Mouse (Mus musculus): ENCODE data around the gene Nr1d1. TPM values are rescaled to one million over a fixed set of nuclear protein-coding genes. Genes with fewer than 3 reads are reported as not detected.

Nr1d1 gene
- polyA plus RNA-seq, 1 experiment from 2014 or later = 2.5 TPM

DNA sequence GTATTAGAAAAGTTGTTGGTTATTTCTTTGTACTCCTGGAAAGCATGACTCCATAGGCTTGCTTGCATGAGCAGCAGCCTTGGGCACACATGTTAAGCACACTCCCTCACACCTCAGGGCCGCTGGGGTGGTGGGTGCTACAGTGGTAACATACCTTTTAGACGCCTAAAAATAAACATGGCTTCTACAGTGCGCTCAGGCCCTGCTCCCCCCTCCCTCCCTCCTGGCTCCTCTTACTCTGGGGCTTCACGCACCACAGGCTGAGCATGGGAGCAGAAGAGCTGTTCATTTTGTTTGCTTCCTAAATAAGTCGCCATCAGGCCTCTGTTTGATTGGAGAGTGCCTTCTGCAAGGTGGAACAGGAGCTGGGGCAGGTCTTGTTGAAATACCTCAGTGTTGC lies 22.2 kb upstream of the Nr1d1 start:
- Histone ChIP-seq H3K9me3 (ENCODE audit: control insufficient read depth, low read length) (no peaks in the 10 kb centered on the region), H3K4me2 (ENCODE audit: low read length) (peak overlapping the region; percentile 77), H3K36me3 (ENCODE audit: control insufficient read depth, insufficient read depth, low read length) (peaks cover 40% of the 10 kb centered on the region), H3K9ac (ENCODE audit: low read length) (peak overlapping the region; percentile 98), H3K4me3 (ENCODE audit: low read depth, low read length) (peak overlapping the region; percentile 100), H3K27ac (ENCODE audit: low read depth) (no peak overlapping the region), H3K27me3 (replicated peaks; ENCODE audit: control insufficient read depth, insufficient read depth, low read length) (no peaks in the 10 kb centered on the region), H3K4me1 (replicated peaks; ENCODE audit: control insufficient read depth, insufficient read depth, low read length) (peaks cover 23% of the 10 kb centered on the region)
- DNase-seq (ENCODE audit: low spot score) (no peak), ATAC-seq (replicated peaks; ENCODE audit: low FRiP score, low TSS enrichment, low read depth) (no peak)
- 5% methylated on average over 5 of the region's 5 CpGs for WGBS

GRCm38 (mm10) chr11:98796515-98797216 lies 21.5 kb upstream of the Nr1d1 start:
- 1% methylated on average over 23 of the region's 23 CpGs for WGBS
- Histone ChIP-seq H3K27ac (ENCODE audit: low read depth) (peak overlapping the region; percentile 100), H3K36me3 (ENCODE audit: control insufficient read depth, insufficient read depth, low read length) (peaks cover 34% of the 10 kb centered on the region), H3K9me3 (ENCODE audit: control insufficient read depth, low read length) (no peaks in the 10 kb centered on the region), H3K4me3 (ENCODE audit: low read depth, low read length) (peak overlapping the region; percentile 100), H3K9ac (ENCODE audit: low read length) (peak overlapping the region; percentile 98), H3K4me2 (ENCODE audit: low read length) (peak overlapping the region; percentile 77), H3K27me3 (replicated peaks; ENCODE audit: control insufficient read depth, insufficient read depth, low read length) (no peaks in the 10 kb centered on the region), H3K4me1 (replicated peaks; ENCODE audit: control insufficient read depth, insufficient read depth, low read length) (peaks cover 23% of the 10 kb centered on the region)
- no peak; the same call in 1 of the 2 replicates for ATAC-seq (replicated peaks; ENCODE audit: low FRiP score, low TSS enrichment, low read depth)
- peak; percentile 88 for DNase-seq (ENCODE audit: low spot score)

- peak; percentile 33 for ATAC-seq (replicated peaks; ENCODE audit: low FRiP score, low TSS enrichment, low read depth)
- Histone ChIP-seq H3K9ac (ENCODE audit: low read length) (peak overlapping the region; percentile 98), H3K9me3 (ENCODE audit: control insufficient read depth, low read length) (no peaks in the 10 kb centered on the region), H3K4me1 (replicated peaks; ENCODE audit: control insufficient read depth, insufficient read depth, low read length) (peaks cover 23% of the 10 kb centered on the region), H3K4me2 (ENCODE audit: low read length) (peak overlapping the region; percentile 77), H3K36me3 (ENCODE audit: control insufficient read depth, insufficient read depth, low read length) (peaks cover 26% of the 10 kb centered on the region), H3K27me3 (replicated peaks; ENCODE audit: control insufficient read depth, insufficient read depth, low read length) (no peaks in the 10 kb centered on the region), H3K4me3 (ENCODE audit: low read depth, low read length) (peak overlapping the region; percentile 100), H3K27ac (ENCODE audit: low read depth) (peak overlapping the region; percentile 100)
- WGBS = under 1% methylated on average over 66 of the region's 74 CpGs
- no peak for DNase-seq (ENCODE audit: low spot score)
Observed at GRCm38 (mm10) chr11:98795714-98796514, 20.8 kb upstream of the Nr1d1 start.

DNA sequence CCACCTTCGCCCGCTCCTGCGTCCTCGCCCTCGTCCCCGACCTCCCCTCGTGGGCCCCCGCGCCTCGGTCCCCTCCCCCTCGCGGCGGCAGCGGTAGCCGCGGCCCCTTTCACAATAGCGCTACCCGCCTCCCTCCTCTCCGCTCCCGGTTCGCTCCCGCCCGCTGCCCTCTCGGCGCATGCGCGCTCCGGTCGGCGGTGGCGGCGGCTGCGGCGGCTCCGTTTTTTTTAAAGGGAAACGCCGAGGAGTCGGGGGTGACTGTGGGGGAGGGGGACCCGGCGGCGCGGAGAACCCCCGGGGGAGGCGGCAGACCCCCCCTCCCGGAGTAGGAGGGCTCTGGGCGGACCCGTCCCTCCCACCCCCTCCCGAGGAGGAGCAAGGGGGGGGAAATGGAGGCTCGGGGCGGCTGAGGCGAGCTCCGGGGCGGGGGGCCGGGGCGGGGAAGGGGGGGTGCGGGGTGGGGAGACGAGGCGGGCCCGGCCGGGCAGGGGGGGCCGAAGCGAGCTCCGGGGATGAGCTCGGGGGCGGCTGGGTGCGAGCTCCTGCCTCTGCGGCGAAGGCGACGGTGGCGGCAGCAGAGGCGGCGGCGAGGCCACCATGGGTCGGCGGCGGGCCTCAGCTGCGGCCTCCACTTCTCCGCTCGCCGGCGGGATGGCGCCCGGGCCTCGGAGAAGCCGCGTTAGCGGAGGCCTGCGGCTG lies 20.0 kb upstream of the Nr1d1 start, which contains the start of gene Msl1:
Gene Msl1, plus strand, starts transcription at position 502 of the 699 bp plus-strand sequence.
- peak within 1 kb of the TSS; percentile 77 for H3K4me2 ChIP-seq (ENCODE audit: low read length)
- ATAC-seq (replicated peaks; ENCODE audit: low FRiP score, low TSS enrichment, low read depth) = peak; percentile 65
- under 1% methylated on average over 68 of the region's 89 CpGs for WGBS
- peak within 1 kb of the TSS; percentile 98 for H3K9ac ChIP-seq (ENCODE audit: low read length)
- H3K4me3 ChIP-seq (ENCODE audit: low read depth, low read length) = peak within 1 kb of the TSS; percentile 100
- H3K36me3 ChIP-seq (ENCODE audit: control insufficient read depth, insufficient read depth, low read length) = peaks cover 19% of the 10 kb centered on the region
- no peaks in the 10 kb centered on the region for H3K27me3 ChIP-seq (replicated peaks; ENCODE audit: control insufficient read depth, insufficient read depth, low read length)
- no peaks in the 10 kb centered on the region for H3K9me3 ChIP-seq (ENCODE audit: control insufficient read depth, low read length)
- DNase-seq (ENCODE audit: low spot score) = peak; percentile 95
- peak within 1 kb of the TSS; percentile 100 for H3K27ac ChIP-seq (ENCODE audit: low read depth)
- H3K4me1 ChIP-seq (replicated peaks; ENCODE audit: control insufficient read depth, insufficient read depth, low read length) = peaks cover 23% of the 10 kb centered on the region

DNA sequence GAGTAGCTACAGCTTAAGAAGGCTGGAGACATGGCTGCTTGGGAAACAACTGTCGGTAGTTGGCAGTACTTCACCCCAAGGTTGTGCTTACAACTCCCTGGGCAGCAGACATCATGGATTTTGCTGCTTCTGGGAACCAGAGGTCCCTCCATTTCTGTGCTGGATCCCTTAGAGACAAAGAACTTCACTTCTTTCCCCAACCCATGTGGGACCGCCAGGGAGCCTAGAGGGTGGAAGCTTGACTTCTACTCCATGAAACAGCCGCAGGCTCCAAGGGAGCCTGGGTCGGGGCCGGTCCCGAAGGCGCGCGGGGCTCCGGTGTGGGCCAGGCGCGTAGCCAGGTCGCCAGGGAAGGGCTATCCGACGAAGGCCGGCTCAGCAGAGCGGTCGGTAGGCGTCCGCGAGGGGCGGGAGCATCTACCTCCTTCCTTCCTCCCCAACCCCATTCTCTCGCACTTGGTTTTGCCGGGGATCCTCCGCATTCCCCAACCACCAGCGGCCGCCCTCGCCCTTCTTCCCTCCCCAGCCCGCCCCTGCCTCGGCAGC lies 19.4 kb upstream of the Nr1d1 start:
- Histone ChIP-seq H3K9ac (ENCODE audit: low read length) (peak overlapping the region; percentile 98), H3K4me1 (replicated peaks; ENCODE audit: control insufficient read depth, insufficient read depth, low read length) (peaks cover 28% of the 10 kb centered on the region), H3K27me3 (replicated peaks; ENCODE audit: control insufficient read depth, insufficient read depth, low read length) (no peaks in the 10 kb centered on the region), H3K9me3 (ENCODE audit: control insufficient read depth, low read length) (no peaks in the 10 kb centered on the region), H3K4me3 (ENCODE audit: low read depth, low read length) (peak overlapping the region; percentile 100), H3K36me3 (ENCODE audit: control insufficient read depth, insufficient read depth, low read length) (peaks cover 12% of the 10 kb centered on the region), H3K4me2 (ENCODE audit: low read length) (peak overlapping the region; percentile 77), H3K27ac (ENCODE audit: low read depth) (peak overlapping the region; percentile 100)
- DNase-seq (ENCODE audit: low spot score) (no peak), ATAC-seq (replicated peaks; ENCODE audit: low FRiP score, low TSS enrichment, low read depth) (peak; percentile 70)
- WGBS = under 1% methylated on average over 29 of the region's 30 CpGs

DNA sequence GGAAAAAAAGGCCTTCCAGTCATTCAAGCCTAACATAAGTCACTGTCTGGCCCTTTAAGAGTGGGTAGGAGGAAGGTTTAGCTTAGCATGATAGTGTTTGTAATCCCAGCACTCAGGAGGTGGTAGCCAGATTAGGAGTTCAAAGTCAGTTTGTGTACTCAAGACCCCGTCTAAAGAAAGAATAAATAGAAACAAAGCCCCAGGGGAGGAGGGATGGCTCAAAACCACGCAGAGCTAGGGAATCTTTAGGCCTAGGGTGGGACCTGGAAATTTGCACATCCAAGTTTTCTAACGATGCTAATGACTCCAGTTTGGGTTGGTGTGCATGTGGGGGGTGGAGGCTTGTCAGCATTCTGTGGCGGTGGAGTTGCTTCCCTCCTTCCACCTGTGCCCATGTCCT lies 16.9 kb upstream of the Nr1d1 start:
- no peak overlapping the region for H3K9ac ChIP-seq (ENCODE audit: low read length)
- ATAC-seq (replicated peaks; ENCODE audit: low FRiP score, low TSS enrichment, low read depth) = no peak
- DNase-seq (ENCODE audit: low spot score) = no peak

DNA sequence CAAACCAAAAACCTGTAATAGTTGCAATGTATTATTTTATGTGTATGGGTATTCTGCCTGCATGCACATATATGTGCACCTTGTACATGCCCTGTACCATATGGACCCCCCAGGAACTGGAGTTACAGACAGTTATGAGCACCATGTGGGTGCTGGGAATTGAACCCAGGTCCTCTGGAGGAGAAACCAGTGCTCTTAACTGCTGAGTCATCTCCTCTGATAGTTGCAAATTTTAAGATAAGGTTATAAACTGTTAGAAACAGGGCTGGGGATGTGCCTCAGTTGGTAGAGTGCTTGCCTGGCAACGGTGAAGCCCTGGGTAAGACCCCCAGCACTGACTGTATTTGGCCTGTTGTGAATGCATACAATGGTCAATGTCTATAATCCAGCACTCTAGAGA lies 16.3 kb upstream of the Nr1d1 start:
- Histone ChIP-seq H3K36me3 (ENCODE audit: control insufficient read depth, insufficient read depth, low read length) (no peaks in the 10 kb centered on the region), H3K27ac (ENCODE audit: low read depth) (no peak overlapping the region), H3K4me2 (ENCODE audit: low read length) (no peak overlapping the region), H3K4me3 (ENCODE audit: low read depth, low read length) (no peak overlapping the region), H3K9ac (ENCODE audit: low read length) (no peak overlapping the region), H3K4me1 (replicated peaks; ENCODE audit: control insufficient read depth, insufficient read depth, low read length) (peaks cover 26% of the 10 kb centered on the region), H3K9me3 (ENCODE audit: control insufficient read depth, low read length) (no peaks in the 10 kb centered on the region), H3K27me3 (replicated peaks; ENCODE audit: control insufficient read depth, insufficient read depth, low read length) (no peaks in the 10 kb centered on the region)
- 68% methylated on average over 1 of the region's 1 CpGs for WGBS
- ATAC-seq (replicated peaks; ENCODE audit: low FRiP score, low TSS enrichment, low read depth) (no peak), DNase-seq (ENCODE audit: low spot score) (no peak)

More for the DNA sequence above, 16.9 kb upstream of the Nr1d1 start:
- Histone ChIP-seq H3K4me2 (ENCODE audit: low read length) (no peak overlapping the region), H3K27ac (ENCODE audit: low read depth) (no peak overlapping the region), H3K9me3 (ENCODE audit: control insufficient read depth, low read length) (no peaks in the 10 kb centered on the region), H3K4me3 (ENCODE audit: low read depth, low read length) (no peak overlapping the region), H3K27me3 (replicated peaks; ENCODE audit: control insufficient read depth, insufficient read depth, low read length) (no peaks in the 10 kb centered on the region), H3K36me3 (ENCODE audit: control insufficient read depth, insufficient read depth, low read length) (no peaks in the 10 kb centered on the region), H3K4me1 (replicated peaks; ENCODE audit: control insufficient read depth, insufficient read depth, low read length) (peaks cover 22% of the 10 kb centered on the region)
- WGBS = 10% methylated on average over 4 of the region's 4 CpGs

DNA sequence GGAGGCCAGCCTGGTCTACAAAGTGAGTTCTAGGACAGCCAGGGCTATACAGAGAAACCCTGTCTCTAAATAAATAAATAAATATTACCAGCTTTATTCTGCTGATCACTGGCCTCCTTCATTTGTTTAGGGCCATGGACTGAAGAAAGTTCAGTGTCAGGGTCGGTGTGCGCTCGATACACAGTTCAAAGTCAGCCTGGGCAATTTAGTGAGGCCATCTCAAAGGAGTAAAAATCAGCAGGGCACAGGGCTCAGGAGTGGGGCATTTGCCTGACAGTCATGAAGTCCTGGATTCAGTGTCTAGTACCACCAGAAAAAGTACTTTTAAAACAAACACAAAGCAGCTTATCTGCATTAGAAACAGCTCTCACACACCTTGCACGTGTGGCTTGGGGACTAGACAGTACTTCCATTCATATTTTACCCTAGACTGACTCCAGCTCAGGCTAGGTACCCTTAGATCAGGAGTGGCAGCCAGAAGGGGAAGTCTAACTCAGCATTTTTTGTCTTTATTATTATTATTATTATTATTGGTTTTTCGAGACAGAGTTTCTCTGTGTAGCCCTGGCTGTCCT lies 15.6 kb upstream of the Nr1d1 start:
- H3K4me1 ChIP-seq (replicated peaks; ENCODE audit: control insufficient read depth, insufficient read depth, low read length) = peaks cover 34% of the 10 kb centered on the region
- no peak overlapping the region for H3K27ac ChIP-seq (ENCODE audit: low read depth)
- H3K36me3 ChIP-seq (ENCODE audit: control insufficient read depth, insufficient read depth, low read length) = no peaks in the 10 kb centered on the region
- DNase-seq (ENCODE audit: low spot score) (no peak), ATAC-seq (replicated peaks; ENCODE audit: low FRiP score, low TSS enrichment, low read depth) (no peak)
- no peaks in the 10 kb centered on the region for H3K9me3 ChIP-seq (ENCODE audit: control insufficient read depth, low read length)
- H3K4me2 ChIP-seq (ENCODE audit: low read length) = no peak overlapping the region
- H3K4me3 ChIP-seq (ENCODE audit: low read depth, low read length) = no peak overlapping the region
- H3K9ac ChIP-seq (ENCODE audit: low read length) = no peak overlapping the region
- 76% methylated on average over 5 of the region's 5 CpGs for WGBS
- no peaks in the 10 kb centered on the region for H3K27me3 ChIP-seq (replicated peaks; ENCODE audit: control insufficient read depth, insufficient read depth, low read length)
